Mouse (Mus musculus) yolk sac, embryonic 10.5 days (tissue): ENCODE results near the gene Gm20662.
"Not testable (repeated sequence)": the region's sequence is repeated elsewhere in the genome, so short reads cannot be mapped to it uniquely, and the experiment has no call there.

Experiments used
- DNase-seq: peaks from one replicate; pipeline ENCODE4 v3.0.0-alpha.2; 2017; ENCODE audit warnings: low spot score

Gene Gm20662

DNA sequence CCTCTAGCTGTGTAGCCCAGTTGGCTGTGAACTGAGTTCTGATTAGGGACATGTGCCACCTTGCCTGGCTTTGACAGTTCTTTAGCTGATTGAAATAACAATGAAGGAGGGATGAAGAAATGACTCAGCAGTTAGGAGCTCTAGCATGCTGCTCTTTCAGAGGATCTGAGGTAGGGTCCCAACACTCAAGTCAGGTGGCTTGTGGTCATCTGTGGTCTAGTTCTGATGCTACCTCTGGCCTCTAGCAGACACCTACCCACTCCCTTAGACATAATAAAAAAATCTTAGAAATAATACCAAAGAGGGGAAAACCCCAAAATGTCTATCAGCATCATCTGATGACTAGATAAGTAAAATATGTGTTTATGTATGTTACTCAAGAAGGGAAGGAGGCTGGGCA, 14.2 kb downstream of the Gm20662 start:
- DNase-seq, result no peak

- not testable (repeated sequence) for DNase-seq
Measured at GRCm38 (mm10) chr9:108013577-108013976, 17.4 kb downstream of the Gm20662 start.

DNA sequence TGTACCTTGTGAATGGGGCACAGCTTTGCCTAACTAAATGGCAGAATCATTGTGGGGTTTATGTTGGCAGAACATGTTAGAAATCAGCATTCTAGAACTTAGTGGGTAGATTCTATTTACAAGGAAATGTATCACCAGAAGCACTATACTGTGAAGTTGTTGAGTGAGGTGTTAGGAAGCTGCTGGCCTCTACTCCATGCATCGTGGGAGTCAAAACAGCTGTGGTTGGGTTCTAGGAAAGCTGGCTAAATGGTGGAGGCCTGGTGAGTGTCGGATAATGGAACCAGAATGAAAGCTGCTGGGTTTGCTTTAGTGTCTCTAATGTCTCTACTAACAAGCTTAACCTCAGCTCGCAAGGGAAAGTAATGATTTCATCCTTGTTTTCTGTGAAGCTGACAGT, 21.0 kb downstream of the Gm20662 start:
- no peak for DNase-seq

GRCm38 (mm10) chr9:108020741-108021140, 24.6 kb downstream of the Gm20662 start:
- no peak for DNase-seq

DNA sequence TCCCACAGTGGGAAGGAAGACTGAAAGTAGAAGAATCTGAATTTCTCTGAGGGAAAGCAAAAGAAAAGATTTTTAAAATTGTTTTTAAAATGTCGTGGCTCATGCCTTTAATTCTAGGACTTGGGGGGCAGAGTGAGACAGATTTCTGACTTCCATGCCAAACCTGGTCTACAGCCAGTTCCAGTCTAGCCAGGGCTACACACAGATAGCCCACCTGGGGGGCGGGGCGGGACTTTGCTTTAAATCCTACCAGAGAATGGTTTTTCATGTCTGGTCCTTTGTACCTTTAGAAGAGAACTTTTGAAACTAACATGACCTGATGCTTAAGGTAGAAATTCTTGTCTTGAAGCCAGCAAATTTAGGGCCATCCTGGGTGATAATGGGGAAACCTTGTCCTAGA, 27.1 kb downstream of the Gm20662 start:
- DNase-seq, result no peak

- DNase-seq, result no peak
Measured at GRCm38 (mm10) chr9:108026584-108026983, 30.4 kb downstream of the Gm20662 start.

- DNase-seq, result no peak
Measured at GRCm38 (mm10) chr9:108027867-108028266, 31.7 kb downstream of the Gm20662 start.

GRCm38 (mm10) chr9:108032126-108032525, 36.0 kb downstream of the Gm20662 start:
- no peak for DNase-seq

DNA sequence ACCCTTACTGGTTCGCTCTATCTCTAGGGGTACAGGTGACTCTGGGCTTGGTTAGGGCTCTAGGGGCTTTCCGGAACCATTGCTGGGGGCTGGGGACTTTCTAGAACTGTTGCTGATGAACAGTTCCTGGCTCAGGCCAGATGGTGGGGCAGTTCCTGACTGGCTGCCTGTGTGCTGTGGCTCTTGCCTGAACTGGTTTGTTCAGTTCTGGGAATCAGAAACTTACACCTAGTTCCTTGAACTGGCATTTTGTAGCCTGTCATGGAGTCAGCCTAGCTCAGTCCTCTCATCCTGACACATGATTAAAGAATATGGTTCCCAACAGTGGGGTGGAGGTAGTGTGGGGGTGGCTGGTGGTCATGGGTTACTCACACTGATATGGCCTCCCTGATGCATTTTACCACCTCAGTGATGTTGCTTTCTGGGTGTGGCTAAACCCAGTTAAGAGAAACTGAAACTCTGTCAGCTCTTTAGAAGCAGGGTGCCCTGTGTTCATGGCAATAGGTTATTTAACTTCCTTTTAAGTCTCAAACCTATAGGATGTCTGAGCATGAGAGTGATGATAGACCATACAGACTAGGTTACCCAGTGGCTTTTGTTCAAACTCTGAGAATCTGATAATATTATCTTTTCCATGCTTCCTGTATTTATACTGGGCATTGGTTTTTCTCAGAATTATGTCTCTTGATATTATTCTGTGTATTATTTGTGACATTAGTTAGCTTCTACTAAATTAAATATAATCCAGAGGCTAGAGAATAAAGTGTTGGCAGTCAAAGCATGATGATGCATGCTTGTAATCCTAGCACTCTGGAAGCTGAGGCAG, 39.4 kb downstream of the Gm20662 start:
- DNase-seq, result no peak

DNA sequence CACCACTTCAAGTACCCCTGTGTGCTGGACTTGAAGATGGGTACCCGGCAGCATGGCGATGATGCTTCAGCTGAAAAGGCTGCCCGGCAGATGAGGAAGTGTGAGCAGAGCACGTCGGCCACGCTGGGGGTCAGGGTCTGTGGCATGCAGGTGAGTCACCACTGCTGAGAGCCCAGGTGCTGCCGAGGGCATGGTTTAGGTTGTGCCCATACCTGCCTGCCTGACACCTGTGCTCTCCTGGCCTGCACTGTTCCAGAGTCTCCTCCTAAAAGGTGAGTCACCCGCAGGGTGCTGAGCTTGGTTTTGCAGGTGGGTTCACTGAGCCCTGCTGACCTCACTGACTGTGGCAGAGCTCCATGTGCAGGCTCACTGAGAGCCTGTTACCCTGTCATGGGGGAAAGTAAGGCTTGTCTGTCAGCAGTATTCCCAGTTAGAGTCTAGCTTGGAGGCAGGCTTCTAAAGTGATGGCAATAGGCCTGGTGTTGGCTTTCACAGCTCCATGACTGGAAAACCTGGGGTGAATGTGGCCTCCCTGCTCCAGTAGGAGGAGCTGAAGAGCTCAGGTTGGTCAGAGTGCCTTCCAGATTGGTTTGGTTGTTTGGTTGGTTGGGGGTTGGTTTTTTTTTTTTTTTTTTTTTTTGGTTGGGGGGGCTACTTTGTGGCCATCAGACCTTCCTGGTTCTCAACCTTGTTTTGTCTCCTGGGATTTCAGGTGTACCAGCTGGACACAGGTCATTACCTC, 48.8 kb downstream of the Gm20662 start:
- no peak for DNase-seq

- no peak for DNase-seq
Measured at GRCm38 (mm10) chr9:108046582-108046981, 50.4 kb downstream of the Gm20662 start.

GRCm38 (mm10) chr9:108047601-108048565, 51.7 kb downstream of the Gm20662 start:
- DNase-seq, result no peak

DNA sequence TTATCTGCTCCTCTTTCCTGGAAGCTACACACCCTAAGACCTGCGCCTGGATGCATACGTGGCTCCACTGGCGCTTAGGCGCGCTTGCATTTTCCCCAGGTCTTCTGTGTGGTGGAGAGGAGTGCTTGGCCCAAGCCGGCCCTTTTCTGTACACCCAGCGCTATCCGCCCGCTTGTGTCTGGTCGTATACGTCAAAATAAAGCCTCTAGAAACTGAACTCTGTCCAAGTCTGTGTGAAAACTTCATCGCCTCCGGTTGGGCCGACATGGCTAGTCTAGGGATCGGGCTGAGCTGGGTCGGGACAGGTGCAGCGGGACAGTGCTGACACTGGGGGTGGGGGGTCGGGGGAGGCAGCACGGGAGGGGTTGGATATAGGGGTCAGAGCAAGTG, 52.4 kb downstream of the Gm20662 start:
- DNase-seq, result no peak

DNA sequence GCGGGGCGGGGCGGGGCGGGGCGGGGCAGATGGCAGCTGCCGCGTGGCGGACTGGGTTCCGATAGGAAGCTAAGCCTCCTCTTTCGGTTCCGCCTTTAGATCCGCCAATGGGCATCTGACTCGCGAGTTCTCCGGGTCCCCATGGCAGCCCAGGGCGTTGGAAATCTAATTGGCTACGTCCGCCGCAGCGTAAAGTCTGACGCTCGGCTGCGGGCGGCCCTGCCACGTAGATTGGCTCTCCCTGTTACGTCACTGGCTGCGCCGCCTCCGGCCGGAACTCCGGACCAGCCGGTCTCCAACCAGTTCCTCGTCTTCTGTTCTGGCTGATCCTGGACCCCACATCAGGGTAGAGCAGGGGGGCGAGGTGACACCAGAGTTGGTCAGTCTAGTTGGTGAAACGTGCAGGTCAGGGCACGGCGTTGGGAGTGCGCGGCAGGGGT, 52.9 kb downstream of the Gm20662 start, which contains the start of gene Gmppb:
Gmppb (plus strand) TSS at position 227 of the 440 bp plus-strand sequence.
- DNase-seq, result peak; percentile 98

GRCm38 (mm10) chr9:108049561-108050251, 53.6 kb downstream of the Gm20662 start:
- DNase-seq, result peak; percentile 62

- no peak for DNase-seq
Measured at GRCm38 (mm10) chr9:108051184-108051930, 55.2 kb downstream of the Gm20662 start.

DNA sequence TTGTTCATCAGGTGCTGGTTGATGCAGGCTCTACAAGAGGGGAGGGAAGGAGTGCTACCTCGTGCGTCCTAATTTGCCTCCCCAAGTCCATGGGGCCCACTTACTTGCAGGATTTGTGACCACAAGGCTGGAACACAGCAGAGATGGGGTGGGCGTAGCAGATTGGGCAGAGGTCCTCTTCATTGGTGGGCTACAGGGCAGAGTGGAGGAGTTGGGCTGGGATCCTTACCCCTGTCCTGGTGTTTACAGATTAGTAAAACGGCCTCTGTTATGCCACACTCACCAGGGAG, 55.7 kb downstream of the Gm20662 start:
- no peak for DNase-seq

DNA sequence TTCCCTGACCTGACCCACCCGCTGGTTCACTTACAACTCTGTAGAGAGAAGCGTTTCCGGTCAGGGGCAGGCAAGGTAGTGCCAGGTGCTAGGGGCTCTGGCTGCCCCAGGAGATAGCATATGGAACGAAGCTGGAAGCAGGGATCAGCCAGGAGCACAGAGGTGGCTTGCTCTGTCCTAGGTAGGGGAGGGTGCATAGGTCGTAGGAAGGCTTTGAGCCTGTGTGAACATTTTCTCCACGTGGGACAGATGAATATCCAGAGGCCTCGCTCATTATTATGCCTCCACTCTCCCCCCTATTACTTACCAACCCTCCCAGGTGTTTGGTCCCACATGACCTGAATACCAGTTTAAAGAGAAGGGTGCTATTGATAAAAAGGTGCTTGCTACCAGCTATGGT, 56.3 kb downstream of the Gm20662 start:
- DNase-seq, result no peak

DNA sequence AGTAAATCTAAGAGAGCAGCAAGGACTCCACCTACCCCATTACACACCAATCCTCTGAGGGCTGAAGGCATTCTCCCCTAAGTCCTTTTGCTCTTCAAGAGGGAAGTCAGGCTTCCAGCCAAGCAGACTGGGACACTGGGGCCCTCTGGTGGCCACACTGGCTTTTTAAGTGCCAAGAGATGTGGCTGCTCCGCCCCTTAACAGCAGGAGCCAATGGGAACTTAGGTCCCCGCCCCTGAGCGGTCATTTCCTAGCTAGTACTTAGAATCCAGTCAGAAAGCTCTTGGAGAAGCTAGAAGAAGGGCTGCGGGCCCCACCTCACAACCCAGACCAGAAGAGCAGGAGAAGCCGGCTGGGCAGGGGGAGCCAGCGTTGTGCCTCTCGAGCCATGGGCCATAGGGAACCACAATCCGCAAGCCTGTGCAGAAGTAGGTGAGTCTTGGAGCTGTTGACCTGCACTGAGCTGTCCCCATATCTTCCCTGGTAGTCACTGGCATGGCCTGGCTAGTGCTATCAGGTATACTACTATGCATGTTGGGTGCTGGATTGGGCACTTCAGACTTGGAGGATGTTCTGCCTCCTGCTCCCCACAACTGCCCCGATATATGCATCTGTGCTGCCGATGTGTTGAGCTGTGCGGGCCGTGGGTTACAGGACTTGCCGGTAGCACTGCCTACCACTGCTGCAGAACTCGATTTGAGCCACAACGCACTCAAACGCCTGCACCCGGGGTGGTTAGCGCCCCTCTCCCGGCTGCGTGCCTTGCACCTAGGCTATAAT, 56.9 kb downstream of the Gm20662 start, which contains the start of gene Amigo3:
Amigo3 (plus strand) TSS at position 275 of the 780 bp plus-strand sequence.
- DNase-seq, result peak; percentile 94

DNA sequence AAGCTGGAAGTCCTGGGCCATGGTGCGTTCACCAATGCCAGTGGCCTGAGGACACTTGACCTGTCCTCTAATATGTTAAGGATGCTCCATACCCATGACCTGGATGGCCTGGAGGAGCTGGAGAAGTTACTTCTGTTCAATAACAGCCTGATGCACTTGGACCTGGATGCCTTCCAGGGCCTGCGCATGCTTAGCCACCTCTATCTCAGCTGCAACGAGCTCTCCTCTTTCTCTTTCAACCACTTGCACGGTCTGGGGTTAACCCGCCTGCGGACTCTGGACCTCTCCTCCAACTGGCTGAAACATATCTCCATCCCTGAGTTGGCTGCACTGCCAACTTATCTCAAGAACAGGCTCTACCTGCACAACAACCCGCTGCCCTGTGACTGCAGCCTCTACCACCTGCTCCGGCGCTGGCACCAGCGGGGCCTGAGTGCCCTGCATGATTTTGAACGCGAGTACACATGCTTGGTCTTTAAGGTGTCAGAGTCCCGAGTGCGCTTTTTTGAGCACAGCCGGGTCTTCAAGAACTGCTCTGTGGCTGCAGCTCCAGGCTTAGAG, 57.6 kb downstream of the Gm20662 start:
- no peak for DNase-seq
